Mouse (Mus musculus) hindlimb bud, embryonic 11.5 days (tissue): ENCODE data around the gene Ehd2.
"Not testable (repeated sequence)": the region's sequence is repeated elsewhere in the genome, so short reads cannot be mapped to it uniquely, and the experiment has no call there.

ENCODE experiments used
- DNase-seq: peaks from one replicate; pipeline ENCODE4 v3.0.0-alpha.2; 2012; ENCODE audit warnings: low read depth, low spot score; ENCODE audit errors: extremely low spot score

Ehd2 gene

GRCm38 (mm10) chr7:15948381-15948941 lies 18.9 kb downstream of the Ehd2 start:
- DNase-seq = no peak

GRCm38 (mm10) chr7:15947653-15948260 lies 19.6 kb downstream of the Ehd2 start:
- no peak for DNase-seq

GRCm38 (mm10) chr7:15945721-15946536 lies 21.4 kb downstream of the Ehd2 start, which contains the start of gene Nop53:
Nop53 (minus strand) TSS chr7:15946074.
- peak; percentile 99 for DNase-seq

GRCm38 (mm10) chr7:15945211-15945610 lies 22.2 kb downstream of the Ehd2 start:
- DNase-seq = no peak

GRCm38 (mm10) chr7:15944311-15944710 lies 23.1 kb downstream of the Ehd2 start:
- no peak for DNase-seq

- DNase-seq = no peak
Observed at GRCm38 (mm10) chr7:15938621-15939020, 28.7 kb downstream of the Ehd2 start.

GRCm38 (mm10) chr7:15937491-15937890 lies 29.9 kb downstream of the Ehd2 start:
- DNase-seq = no peak

- DNase-seq = no peak
Observed at GRCm38 (mm10) chr7:15933437-15934359, 33.7 kb downstream of the Ehd2 start.

GRCm38 (mm10) chr7:15931635-15932034 lies 35.7 kb downstream of the Ehd2 start:
- DNase-seq = no peak

GRCm38 (mm10) chr7:15930543-15930942 lies 36.8 kb downstream of the Ehd2 start:
- no peak for DNase-seq

GRCm38 (mm10) chr7:15929910-15930309 lies 37.5 kb downstream of the Ehd2 start:
- no peak for DNase-seq

GRCm38 (mm10) chr7:15922220-15922773 lies 45.1 kb downstream of the Ehd2 start, which contains the start of gene Selenow:
Selenow (minus strand) TSS chr7:15922402.
- DNase-seq = peak; percentile 79

- DNase-seq = no peak
Observed at GRCm38 (mm10) chr7:15921796-15922195, 45.6 kb downstream of the Ehd2 start.

- no peak for DNase-seq
Observed at GRCm38 (mm10) chr7:15920645-15921190, 46.6 kb downstream of the Ehd2 start.

- no peak for DNase-seq
Observed at GRCm38 (mm10) chr7:15919947-15920346, 47.4 kb downstream of the Ehd2 start.

GRCm38 (mm10) chr7:15918371-15918770 lies 49.0 kb downstream of the Ehd2 start:
- DNase-seq = no peak

GRCm38 (mm10) chr7:15916996-15917395 lies 50.4 kb downstream of the Ehd2 start:
- DNase-seq = no peak

- DNase-seq = no peak
Observed at GRCm38 (mm10) chr7:15916134-15916723, 51.1 kb downstream of the Ehd2 start.

- not testable (repeated sequence) for DNase-seq
Observed at GRCm38 (mm10) chr7:15915695-15916094, 51.7 kb downstream of the Ehd2 start.

- no peak for DNase-seq
Observed at GRCm38 (mm10) chr7:15914751-15915150, 52.6 kb downstream of the Ehd2 start.
